8 mouse cellular contexts compared by ENCODE assay signal in the genomic region with DNA sequence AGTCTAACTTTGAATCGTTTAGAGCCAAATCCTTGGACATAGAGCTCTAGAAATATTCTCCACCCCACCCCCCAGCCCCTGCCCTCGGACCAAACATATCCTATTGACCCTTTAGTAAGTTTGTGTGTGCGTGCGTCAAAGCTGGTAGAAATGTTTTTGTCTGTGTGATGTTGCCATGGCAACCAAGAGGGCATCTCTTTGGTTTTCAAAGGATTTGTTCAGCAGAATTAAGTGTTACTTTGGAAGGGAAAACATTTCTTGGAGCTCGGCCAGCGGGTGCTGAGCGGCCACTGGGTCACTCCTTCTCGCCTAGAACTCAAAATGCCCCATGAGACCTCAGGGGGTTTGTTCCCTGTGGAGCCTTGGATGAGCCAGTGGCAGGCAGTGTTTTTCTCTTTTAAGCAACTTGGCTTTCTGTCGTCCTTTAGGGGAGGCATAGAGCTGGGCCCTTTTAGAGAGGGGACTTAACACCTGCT.
DNase-seq lines count a peak whose midpoint lies in the region; ATAC-seq lines count a peak whose summit lies in the region.

No protein-coding gene starts in this region.

- H3K9me3 ChIP-seq in midbrain, embryonic 15.5 days, result no peaks in the 10 kb centered on the region

- H3K36me3 ChIP-seq in midbrain, embryonic 15.5 days (replicated peaks), result no peaks in the 10 kb centered on the region

- peak; percentile 18; the same call in 1 of the 2 replicates for ATAC-seq in midbrain, embryonic 15.5 days (replicated peaks)

- no peaks in the 10 kb centered on the region for H3K27me3 ChIP-seq in midbrain, embryonic 15.5 days (replicated peaks)

- DNase-seq in left cerebral cortex, postnatal 14 days (ENCODE audit: low spot score in 2 of 2), result peak; percentile 54 to 73
- DNase-seq in left cerebral cortex, adult 11 months (ENCODE audit: low spot score), result no peak
- peak; percentile 68 for DNase-seq in embryo, embryonic 11 days
- DNase-seq in kidney, postnatal 10 days, result peak; percentile 53
- no peak for DNase-seq in urinary bladder, postnatal 4 days (ENCODE audit: low spot score in 2 of 2)
- DNase-seq in left cerebral cortex, postnatal 25 days (ENCODE audit: low spot score in 2 of 2), result no peak
- DNase-seq in ovary, adult 18-20 months (ENCODE audit: low spot score), result no peak

- 3% methylated on average over 9 of the region's 9 CpGs for WGBS in midbrain, embryonic 15.5 days

- peaks cover 20% of the 10 kb centered on the region for H3K4me1 ChIP-seq in midbrain, embryonic 15.5 days

- H3K4me3 ChIP-seq in midbrain, embryonic 15.5 days, result no peak overlapping the region

- no peak overlapping the region for H3K9ac ChIP-seq in midbrain, embryonic 15.5 days

- peak overlapping the region; percentile 35 for H3K27ac ChIP-seq in midbrain, embryonic 15.5 days

- intact Hi-C loops in left cerebral cortex, postnatal 14 days (cut with DNase I), result no loop called here
- intact Hi-C loops in left cerebral cortex, postnatal 25 days (cut with DNase I), result no loop called here

- no peak overlapping the region for H3K4me2 ChIP-seq in midbrain, embryonic 15.5 days

Comparison
In these comparisons a context has a peak if more than half of its experiments do, and no peak if none do; other contexts are left out.
1. DNase-seq: peak in left cerebral cortex, postnatal 14 days (2 of 2), embryo, embryonic 11 days (single experiment) and kidney, postnatal 10 days (single experiment); none in left cerebral cortex, adult 11 months (single experiment), urinary bladder, postnatal 4 days (0 of 2), left cerebral cortex, postnatal 25 days (0 of 2) and ovary, adult 18-20 months (single experiment).